Comparison of ENCODE assay signal across 22 mouse cellular contexts in the genomic region with DNA sequence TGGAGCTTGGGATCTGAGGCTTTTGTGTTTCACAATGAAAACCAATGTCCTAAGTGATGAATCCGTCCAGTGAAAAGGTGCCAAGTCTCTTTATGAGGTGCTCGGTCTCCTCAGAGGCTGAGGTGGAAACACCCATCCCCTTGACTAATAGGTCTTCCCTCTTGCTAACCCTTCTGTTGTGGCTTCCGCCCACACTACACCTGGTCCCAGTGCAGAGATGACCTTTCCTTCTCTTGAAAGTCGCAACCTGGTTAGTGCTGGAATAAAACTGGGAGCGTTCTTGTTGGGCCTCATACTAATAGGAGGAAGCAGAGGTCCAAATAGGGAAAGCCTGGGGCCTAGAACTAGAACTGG. TPM values are rescaled to one million over a fixed set of nuclear protein-coding genes. Genes with fewer than 3 reads are reported as not detected.
DNase-seq lines count a peak whose midpoint lies in the region; ATAC-seq and TF ChIP-seq lines count a peak whose summit lies in the region.
"Had no signal": no experiment of that assay in that cellular context is flagged by ENCODE, and none has a peak within 500 bp of the region (broad histone marks: within the 10 kb centered on the region; RNA-seq: fewer than 3 reads in every experiment).

No protein-coding gene starts in this region.

- TF ChIP-seq CTCF in heart, postnatal 0 days (IDR thresholded peaks at IDR 0.05; ENCODE audit: low read depth) = no peak
- TF ChIP-seq CTCF in small intestine, adult 2 months (IDR thresholded peaks at IDR 0.05; ENCODE audit: extremely low read depth, insufficient read length, insufficient replicate concordance, low read depth, low read length) = no peak

- H3K4me3 ChIP-seq in heart, embryonic 10.5 days = no peak overlapping the region
- no peak overlapping the region for H3K4me3 ChIP-seq in heart, postnatal 0 days (ENCODE audit: low read depth, low read length)
- H3K4me3 ChIP-seq in kidney, embryonic 16.5 days (ENCODE audit: low read length) = no peak overlapping the region
- no peak overlapping the region for H3K4me3 ChIP-seq in small intestine, adult 2 months (ENCODE audit: low read depth, low read length)
- H3K4me3 ChIP-seq: embryonic facial prominence, embryonic 10.5 days; forebrain, embryonic 10.5 days; hindbrain, embryonic 10.5 days; hindbrain, embryonic 15.5 days had no signal

- no peak overlapping the region for H3K9ac ChIP-seq in heart, postnatal 0 days (replicated peaks; ENCODE audit: low read depth, low read length)
- H3K9ac ChIP-seq in kidney, embryonic 16.5 days (replicated peaks; ENCODE audit: low read length) = no peak overlapping the region
- H3K9ac ChIP-seq: hindbrain, embryonic 15.5 days had no signal

- WGBS in heart, embryonic 10.5 days = 85% methylated on average over 5 of the region's 5 CpGs
- 89% methylated on average over 5 of the region's 5 CpGs for WGBS in heart, postnatal 0 days
- WGBS in kidney, embryonic 16.5 days = 86% methylated on average over 5 of the region's 5 CpGs
- 68% methylated on average over 5 of the region's 5 CpGs for WGBS in small intestine, adult 2 months

- H3K4me1 ChIP-seq in heart, embryonic 10.5 days = peaks cover 40% of the 10 kb centered on the region
- H3K4me1 ChIP-seq in heart, postnatal 0 days (ENCODE audit: control insufficient read depth, insufficient read depth) = peaks cover 32% of the 10 kb centered on the region
- peaks cover 23% of the 10 kb centered on the region for H3K4me1 ChIP-seq in kidney, embryonic 16.5 days (ENCODE audit: insufficient read depth, low read length)
- H3K4me1 ChIP-seq in small intestine, adult 2 months (ENCODE audit: control insufficient read depth, insufficient read depth, insufficient read length, low read length) = peaks cover 23% of the 10 kb centered on the region
- H3K4me1 ChIP-seq: hindbrain, embryonic 15.5 days had no signal

- no peaks in the 10 kb centered on the region for H3K36me3 ChIP-seq in heart, embryonic 10.5 days
- no peaks in the 10 kb centered on the region for H3K36me3 ChIP-seq in heart, postnatal 0 days (replicated peaks; ENCODE audit: control insufficient read depth, insufficient read depth, low read length)
- no peaks in the 10 kb centered on the region for H3K36me3 ChIP-seq in kidney, embryonic 16.5 days (ENCODE audit: insufficient read depth, low read length)
- H3K36me3 ChIP-seq in small intestine, adult 2 months (ENCODE audit: control insufficient read depth, insufficient read depth, low read length) = no peaks in the 10 kb centered on the region
- H3K36me3 ChIP-seq: embryonic facial prominence, embryonic 10.5 days; forebrain, embryonic 10.5 days; hindbrain, embryonic 10.5 days; hindbrain, embryonic 15.5 days had no signal

- H3K27ac ChIP-seq in heart, embryonic 10.5 days = peak overlapping the region; percentile 7
- H3K27ac ChIP-seq in heart, postnatal 0 days (ENCODE audit: low read depth) = peak overlapping the region; percentile 47
- peak overlapping the region; percentile 72; the same call in 1 of the 2 replicates for H3K27ac ChIP-seq in kidney, embryonic 16.5 days (ENCODE audit: low read length)
- peak overlapping the region; percentile 41 for H3K27ac ChIP-seq in small intestine, adult 2 months (ENCODE audit: insufficient read depth, low read depth, low read length)
- H3K27ac ChIP-seq: embryonic facial prominence, embryonic 10.5 days; hindbrain, embryonic 15.5 days had no signal

- TF ChIP-seq EP300 in heart, postnatal 0 days (IDR thresholded peaks at IDR 0.05; ENCODE audit: low read depth) = no peak

- H3K4me2 ChIP-seq in heart, postnatal 0 days (ENCODE audit: low read depth, low read length) = no peak overlapping the region
- no peak overlapping the region for H3K4me2 ChIP-seq in kidney, embryonic 16.5 days (replicated peaks; ENCODE audit: low read depth, low read length)
- H3K4me2 ChIP-seq: hindbrain, embryonic 15.5 days had no signal

- TF ChIP-seq POLR2A in small intestine, adult 2 months (IDR thresholded peaks at IDR 0.05; ENCODE audit: low read depth, low read length) = no peak

- ATAC-seq in heart, postnatal 0 days (ENCODE audit: insufficient read depth, low read depth) = no peak
- ATAC-seq in kidney, embryonic 16.5 days (ENCODE audit: low FRiP score, low TSS enrichment) = no peak
- ATAC-seq: forebrain, embryonic 14.5 days; intestine, embryonic 16.5 days; Patski had no signal

- H3K27me3 ChIP-seq in heart, embryonic 10.5 days (ENCODE audit: insufficient read depth, poor library complexity, severe bottlenecking) = no peaks in the 10 kb centered on the region
- H3K27me3 ChIP-seq in heart, postnatal 0 days (ENCODE audit: control insufficient read depth, insufficient read depth, low read length) = no peaks in the 10 kb centered on the region
- no peaks in the 10 kb centered on the region for H3K27me3 ChIP-seq in kidney, embryonic 16.5 days (ENCODE audit: insufficient read depth, low read length)
- no peaks in the 10 kb centered on the region for H3K27me3 ChIP-seq in small intestine, adult 2 months (ENCODE audit: control insufficient read depth, insufficient read depth, low read length)
- H3K27me3 ChIP-seq: hindbrain, embryonic 15.5 days; Patski had no signal

- DNase-seq in heart, embryonic 10.5 days (ENCODE audit: low spot score) = no peak
- DNase-seq in heart, postnatal 36 days = no peak
- no peak for DNase-seq in heart, postnatal 0 days (ENCODE audit: low spot score)
- DNase-seq in heart, postnatal 14 days = no peak
- DNase-seq in kidney, adult 11 months = no peak
- DNase-seq in lung, postnatal 25 days (ENCODE audit: low spot score) = no peak
- DNase-seq: adrenal gland, adult 2 months; adrenal gland, postnatal 25 days; cerebellum, adult 18-20 months; cerebellum, adult 9-11 months; cerebellum, postnatal 36 days; gastrocnemius, postnatal 36 days; heart, adult 18-20 months had no signal

- intact Hi-C loops in heart, postnatal 36 days (cut with DNase I) = no loop called here
- intact Hi-C loops in heart, postnatal 14 days (cut with DNase I) = no loop called here

- H3K9me3 ChIP-seq in heart, embryonic 10.5 days = no peaks in the 10 kb centered on the region
- H3K9me3 ChIP-seq in heart, postnatal 0 days (replicated peaks; ENCODE audit: control insufficient read depth, low read length) = no peaks in the 10 kb centered on the region
- H3K9me3 ChIP-seq in kidney, embryonic 16.5 days (ENCODE audit: low read length) = no peaks in the 10 kb centered on the region
- H3K9me3 ChIP-seq: embryonic facial prominence, embryonic 10.5 days; forebrain, embryonic 10.5 days; hindbrain, embryonic 10.5 days; hindbrain, embryonic 15.5 days had no signal

RNA-seq across cellular contexts. Expression of a gene that starts 55.1 kb away (rescaled TPM):
- polyA plus RNA-seq in heart, embryonic 10.5 days (2016; fragmentation: Nextera tagmentation; extraction: Ambion mirVana) = 44.8 and 50.8 TPM in 2 replicates
- 100 to 1,000 TPM; 505 to 575 TPM for total RNA-seq in heart, postnatal 36 days (2021)
- total RNA-seq in heart, postnatal 0 days (2014; rRNA removed; ENCODE audit: low replicate concordance) = 64.7 and 83.8 TPM in 2 replicates
- polyA plus RNA-seq in heart, postnatal 0 days (2015; fragmentation: Nextera tagmentation; extraction: Ambion mirVana) = 33.7 and 39.0 TPM in 2 replicates
- 100 to 1,000 TPM; 316 to 336 TPM for total RNA-seq in heart, postnatal 14 days (2021)
- 31.3 and 40.0 TPM in 2 replicates for polyA plus RNA-seq in kidney, embryonic 16.5 days (2015; fragmentation: Nextera tagmentation; extraction: Ambion mirVana)
- polyA plus RNA-seq in small intestine, adult 2 months (2012; rRNA removed) = 25.9 and 57.5 TPM in 2 replicates

RNA-seq across cellular contexts. Expression of a gene that starts 59.4 kb away (rescaled TPM):
- polyA plus RNA-seq in heart, embryonic 10.5 days (2016; fragmentation: Nextera tagmentation; extraction: Ambion mirVana) = 131 and 152 TPM in 2 replicates
- 10 to 100 TPM; 44.5 to 47.6 TPM for total RNA-seq in heart, postnatal 36 days (2021)
- 56.9 and 72.7 TPM in 2 replicates for total RNA-seq in heart, postnatal 0 days (2014; rRNA removed; ENCODE audit: low replicate concordance)
- polyA plus RNA-seq in heart, postnatal 0 days (2015; fragmentation: Nextera tagmentation; extraction: Ambion mirVana) = 96.9 and 107 TPM in 2 replicates
- total RNA-seq in heart, postnatal 14 days (2021) = 10 to 100 TPM; 44.3 to 44.4 TPM
- polyA plus RNA-seq in kidney, embryonic 16.5 days (2015; fragmentation: Nextera tagmentation; extraction: Ambion mirVana) = 155 and 159 TPM in 2 replicates
- polyA plus RNA-seq in small intestine, adult 2 months (2012; rRNA removed) = 39.9 and 62.9 TPM in 2 replicates

Comparison
In these comparisons a context has a peak if more than half of its experiments do, and no peak if none do; other contexts are left out.
1. H3K27ac ChIP-seq: peak in every context shown above with its lines; median percentile 72 in kidney, embryonic 16.5 days; 47 in heart, postnatal 0 days; 41 in small intestine, adult 2 months; 7 in heart, embryonic 10.5 days.